Mouse (Mus musculus): ENCODE data around the gene Pkdrej.
A peak's percentile ranks its signal among the peaks of the same experiment; 100 is the strongest.

GRCm38 (mm10) chr15:85867696-85868095 lies 46.2 kb upstream of the Pkdrej start:
- TF ChIP-seq CTCF (IDR thresholded peaks at IDR 0.05; ENCODE audit: low read depth, low read length) = peak; percentile 56
- no peak for TF ChIP-seq POLR2A (IDR thresholded peaks at IDR 0.05; ENCODE audit: borderline replicate concordance, low read depth, low read length)

All from bone marrow macrophage, adult 2 months (primary cell).